Comparison of ENCODE assay signal across 8 mouse cellular contexts in genomic region chr10:29313905-29314304, GRCm38 (mm10). TPM values are rescaled to one million over a fixed set of nuclear protein-coding genes. Genes with fewer than 3 reads are reported as not detected.
DNase-seq lines count a peak whose midpoint lies in the region; ATAC-seq lines count a peak whose summit lies in the region.

No protein-coding gene starts in this region.

- peak overlapping the region; percentile 81 for H3K4me2 ChIP-seq in heart, embryonic 16.5 days (ENCODE audit: low read depth, low read length)
- peak overlapping the region; percentile 54 for H3K4me2 ChIP-seq in hindbrain, embryonic 11.5 days (replicated peaks; ENCODE audit: low read depth, low read length)
- peak overlapping the region; percentile 64 for H3K4me2 ChIP-seq in midbrain, embryonic 11.5 days

- peak overlapping the region; percentile 88 for H3K4me3 ChIP-seq in heart, embryonic 16.5 days (ENCODE audit: low read length)
- H3K4me3 ChIP-seq in hindbrain, embryonic 11.5 days (ENCODE audit: low read depth, low read length) = peak overlapping the region; percentile 66
- H3K4me3 ChIP-seq in midbrain, embryonic 11.5 days (ENCODE audit: low read depth, low read length) = peak overlapping the region; percentile 67; the same call in 1 of the 2 replicates

- no peaks in the 10 kb centered on the region for H3K9me3 ChIP-seq in heart, embryonic 16.5 days (replicated peaks; ENCODE audit: control insufficient read depth, low read length)
- no peaks in the 10 kb centered on the region for H3K9me3 ChIP-seq in hindbrain, embryonic 11.5 days (ENCODE audit: control insufficient read depth, low read length)
- H3K9me3 ChIP-seq in midbrain, embryonic 11.5 days (ENCODE audit: control insufficient read depth, low read length) = no peaks in the 10 kb centered on the region

- ATAC-seq in heart, embryonic 16.5 days (replicated peaks; ENCODE audit: extremely low read depth, insufficient read depth, low FRiP score) = no peak
- 0 out of 2 replicates have a peak, but pooled peaks have one; percentile 1 for ATAC-seq in hindbrain, embryonic 11.5 days (ENCODE audit: low FRiP score)
- ATAC-seq in midbrain, embryonic 11.5 days (ENCODE audit: low FRiP score) = peak; percentile 0; the same call in 1 of the 2 replicates

- DNase-seq in heart, adult 11 months = no peak
- peak; percentile 35 for DNase-seq in MN1 (ENCODE audit: low spot score)
- no peak for DNase-seq in hindbrain, embryonic 11.5 days (ENCODE audit: low spot score)
- DNase-seq in midbrain, embryonic 11.5 days (ENCODE audit: low spot score, missing footprints) = no peak
- no peak for DNase-seq in layer of hippocampus, postnatal 10 days (ENCODE audit: low spot score in 2 of 2)
- no peak for DNase-seq in cerebellum, adult 8-10 months
- no peak for DNase-seq in right cerebral cortex, adult 2 months (ENCODE audit: low spot score in 2 of 2)

- peak overlapping the region; percentile 94 for H3K9ac ChIP-seq in heart, embryonic 16.5 days (ENCODE audit: low read length)
- H3K9ac ChIP-seq in hindbrain, embryonic 11.5 days (ENCODE audit: low read depth, low read length) = no peak overlapping the region
- H3K9ac ChIP-seq in midbrain, embryonic 11.5 days (ENCODE audit: low read length) = no peak overlapping the region

- no peaks in the 10 kb centered on the region for H3K27me3 ChIP-seq in heart, embryonic 16.5 days (ENCODE audit: control insufficient read depth, insufficient read depth, low read length)
- no peaks in the 10 kb centered on the region for H3K27me3 ChIP-seq in hindbrain, embryonic 11.5 days (ENCODE audit: control insufficient read depth, insufficient read depth, low read length)
- H3K27me3 ChIP-seq in midbrain, embryonic 11.5 days (ENCODE audit: control insufficient read depth, insufficient read depth, low read length) = no peaks in the 10 kb centered on the region

- 37% methylated on average over 5 of the region's 5 CpGs for WGBS in heart, embryonic 16.5 days
- 37% methylated on average over 5 of the region's 5 CpGs for WGBS in hindbrain, embryonic 11.5 days
- 39% methylated on average over 5 of the region's 5 CpGs for whole genome bisulfite sequencing in midbrain, embryonic 11.5 days

- H3K4me1 ChIP-seq in heart, embryonic 16.5 days (ENCODE audit: control insufficient read depth, insufficient read depth, low read length) = peaks cover 6% of the 10 kb centered on the region; the same call in 1 of the 2 replicates
- H3K4me1 ChIP-seq in hindbrain, embryonic 11.5 days (replicated peaks; ENCODE audit: control insufficient read depth, insufficient read depth, low read length) = no peaks in the 10 kb centered on the region
- H3K4me1 ChIP-seq in midbrain, embryonic 11.5 days (ENCODE audit: control insufficient read depth, insufficient read depth, low read length) = 0 out of 2 replicates have a peak, but pooled peaks cover 3% of the 10 kb centered on the region

- H3K36me3 ChIP-seq in heart, embryonic 16.5 days (ENCODE audit: control insufficient read depth, insufficient read depth) = no peaks in the 10 kb centered on the region
- H3K36me3 ChIP-seq in hindbrain, embryonic 11.5 days (ENCODE audit: control insufficient read depth, insufficient read depth, low read length) = no peaks in the 10 kb centered on the region
- H3K36me3 ChIP-seq in midbrain, embryonic 11.5 days (ENCODE audit: control insufficient read depth, insufficient read depth, low read length) = no peaks in the 10 kb centered on the region

- no peak overlapping the region for H3K27ac ChIP-seq in heart, embryonic 16.5 days (ENCODE audit: low read length)
- H3K27ac ChIP-seq in hindbrain, embryonic 11.5 days (ENCODE audit: low read depth, low read length) = no peak overlapping the region
- H3K27ac ChIP-seq in midbrain, embryonic 11.5 days (ENCODE audit: low read depth, low read length) = no peak overlapping the region

RNA-seq across cellular contexts. Expression of gene Echdc1, which starts 0.9 kb away (rescaled TPM):
- polyA plus RNA-seq in heart, embryonic 16.5 days (2015; fragmentation: Nextera tagmentation; extraction: Ambion mirVana) = 25.5 and 29.1 TPM in 2 replicates
- 27.2 and 28.2 TPM in 2 replicates for polyA plus RNA-seq in hindbrain, embryonic 11.5 days (2014; fragmentation: Nextera tagmentation; extraction: Ambion mirVana)
- 27.7 and 30.8 TPM in 2 replicates for polyA plus RNA-seq in midbrain, embryonic 11.5 days (2014; fragmentation: Nextera tagmentation; extraction: Ambion mirVana)
- 10 to 100 TPM; 31.2 to 32.6 TPM for total RNA-seq in layer of hippocampus, postnatal 10 days (2021)

RNA-seq across cellular contexts. Expression of gene Rnf146, which starts 48.3 kb away (rescaled TPM):
- polyA plus RNA-seq in heart, embryonic 16.5 days (2015; fragmentation: Nextera tagmentation; extraction: Ambion mirVana) = 39.8 and 46.9 TPM in 2 replicates
- 57.8 and 66.3 TPM in 2 replicates for polyA plus RNA-seq in hindbrain, embryonic 11.5 days (2014; fragmentation: Nextera tagmentation; extraction: Ambion mirVana)
- 67.3 and 69.7 TPM in 2 replicates for polyA plus RNA-seq in midbrain, embryonic 11.5 days (2014; fragmentation: Nextera tagmentation; extraction: Ambion mirVana)
- 10 to 100 TPM; 96.7 to 99.8 TPM for total RNA-seq in layer of hippocampus, postnatal 10 days (2021)
